Mouse (Mus musculus) midbrain, embryonic 16.5 days (tissue): ENCODE data around the gene Ryr2. TPM values are rescaled to one million over a fixed set of nuclear protein-coding genes. Genes with fewer than 3 reads are reported as not detected.
"Not testable (repeated sequence)": the region's sequence is repeated elsewhere in the genome, so short reads cannot be mapped to it uniquely, and the experiment has no call there.

ENCODE experiments used
- ATAC-seq: fragments of 200-750 bp; cut with Nextera tagmentation; 2 replicates; pipeline ENCODE4 v1.8.0; 2017; ENCODE audit warnings: moderate TSS enrichment
- H3K27ac ChIP-seq: fragments of 300-500 bp; sonication (generic); 2 replicates; pipeline ENCODE4 v1.5.1; 2014; ENCODE audit warnings: mild to moderate bottlenecking, low read length, mixed read lengths
- H3K27me3 ChIP-seq: fragments of 300-500 bp; sonication (generic); 2 replicates; pipeline ENCODE4 v1.6.1; 2014; ENCODE audit warnings: low read depth, low read length, mixed read lengths; ENCODE audit not compliant: control insufficient read depth, insufficient read depth
- H3K36me3 ChIP-seq: fragments of 300-500 bp; sonication (generic); 2 replicates; pipeline ENCODE4 v1.6.1; 2014; ENCODE audit warnings: mild to moderate bottlenecking, low read length, moderate library complexity, mixed read lengths; ENCODE audit not compliant: control insufficient read depth, insufficient read depth
- H3K4me1 ChIP-seq: fragments of 300-500 bp; sonication (generic); 2 replicates; pipeline ENCODE4 v1.6.1; 2014; ENCODE audit warnings: mild to moderate bottlenecking, low read length, mixed read lengths; ENCODE audit not compliant: control insufficient read depth, insufficient read depth
- H3K4me2 ChIP-seq: fragments of 300-500 bp; sonication (generic); 2 replicates; pipeline ENCODE4 v1.6.1; 2014; ENCODE audit warnings: mild to moderate bottlenecking, low read length, mixed read lengths
- H3K4me3 ChIP-seq: fragments of 300-500 bp; sonication (generic); 2 replicates; pipeline ENCODE4 v1.5.1; 2014; ENCODE audit warnings: low read depth, mild to moderate bottlenecking, low read length, moderate library complexity, mixed read lengths
- H3K9ac ChIP-seq: fragments of 300-500 bp; sonication (generic); 2 replicates; pipeline ENCODE4 v1.6.1; 2014; ENCODE audit warnings: low read depth, low read length, mixed read lengths
- H3K9me3 ChIP-seq: fragments of 300-500 bp; sonication (generic); replicated peaks from 2 replicates; pipeline ENCODE4 v1.6.1; 2014; ENCODE audit warnings: mild to moderate bottlenecking, low read length, mixed read lengths; ENCODE audit not compliant: control insufficient read depth, poor library complexity, severe bottlenecking
- WGBS: fragments of 180-500 bp; shearing (Covaris S2); extraction: QIAGEN DNeasy Blood & Tissue Kit; methylation state at CpG from one replicate; pipeline ENCODE4 v1.1.7; 2014; 5-methylcytosine and 5-hydroxymethylcytosine counted together
- polyA plus RNA-seq: library from polyadenylated mRNA; unstranded; fragments of >200 nt; fragmentation: Nextera tagmentation; extraction: Ambion mirVana; gene quantifications from 2 replicates; pipeline ENCODE4 v1.2.1, GENCODE M21; 2015

Ryr2 gene
- polyA plus RNA-seq, 1 experiment from 2014 or later = 3.5 TPM

DNA sequence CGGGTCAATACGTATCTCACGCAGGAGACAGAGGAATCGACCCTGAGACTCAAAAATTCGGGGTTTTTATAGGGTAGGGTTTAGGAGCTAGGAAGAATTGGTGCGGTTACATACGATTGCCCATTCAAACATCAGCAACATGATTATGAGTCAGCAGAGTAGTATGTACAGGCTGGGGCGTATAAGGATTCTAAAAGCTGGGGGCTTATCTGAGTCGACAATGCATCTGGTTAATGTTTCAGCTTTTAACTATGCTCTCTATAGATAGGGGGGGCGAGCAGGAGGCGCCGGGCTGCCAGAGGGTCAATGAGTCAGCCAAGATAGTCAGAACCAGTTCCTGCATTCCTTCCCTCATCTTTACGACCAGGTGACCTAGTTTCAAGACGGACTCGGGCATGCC lies 557.6 kb downstream of the Ryr2 start:
- not testable (repeated sequence) for H3K4me1 ChIP-seq
- WGBS = 91% methylated on average over 15 of the region's 15 CpGs

DNA sequence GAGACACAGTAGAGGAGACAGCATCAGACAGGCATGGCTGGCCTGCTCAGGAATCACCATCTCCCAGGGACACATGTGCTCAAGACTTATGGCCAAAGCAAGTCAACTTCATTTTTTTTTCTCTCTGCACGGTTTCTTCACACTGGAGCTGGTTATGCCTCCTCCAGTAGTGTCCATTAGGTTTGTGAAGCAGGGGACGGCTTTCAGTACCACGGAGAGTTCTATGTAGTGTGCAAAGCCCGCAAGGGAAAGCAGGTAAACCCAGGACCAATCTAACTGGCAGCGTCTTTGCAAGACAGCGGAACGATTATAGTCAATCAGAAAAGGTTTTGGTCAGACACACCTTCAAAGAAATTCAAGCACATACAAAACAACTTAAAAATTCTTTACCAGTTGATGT lies 560.9 kb downstream of the Ryr2 start:
- Histone ChIP-seq H3K4me2 (no peak overlapping the region), H3K27me3 (no peaks in the 10 kb centered on the region), H3K4me1 (no peaks in the 10 kb centered on the region), H3K36me3 (no peaks in the 10 kb centered on the region), H3K4me3 (no peak overlapping the region), H3K9me3 (no peaks in the 10 kb centered on the region), H3K27ac (no peak overlapping the region), H3K9ac (no peak overlapping the region)
- 48% methylated on average over 7 of the region's 7 CpGs for WGBS
- ATAC-seq = no peak

More for the DNA sequence above, 557.6 kb downstream of the Ryr2 start:
- ATAC-seq, H3K9me3 ChIP-seq, H3K9ac ChIP-seq, H3K27me3 ChIP-seq, H3K27ac ChIP-seq, H3K4me2 ChIP-seq, H3K36me3 ChIP-seq, H3K4me3 ChIP-seq: not testable (repeated sequence)

DNA sequence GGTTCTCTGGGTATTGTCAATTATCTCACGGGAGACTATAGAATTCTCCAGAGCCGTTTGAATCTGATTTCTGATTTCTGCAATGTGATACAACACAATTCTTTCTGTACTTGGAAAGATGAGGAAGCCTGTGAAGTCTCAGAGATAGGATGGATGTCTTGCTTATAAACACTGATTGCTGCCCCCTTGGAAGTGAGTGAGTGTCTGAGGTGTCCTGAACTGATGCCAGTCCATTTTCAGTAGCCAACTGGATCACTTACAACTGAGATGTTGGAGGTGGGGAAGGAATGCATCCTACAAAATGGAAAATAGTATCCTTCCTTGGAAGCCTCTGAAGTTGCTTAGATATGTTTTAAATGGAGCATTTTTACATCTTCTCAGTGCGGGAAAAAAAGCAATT lies 564.2 kb downstream of the Ryr2 start:
- no peaks in the 10 kb centered on the region for H3K9me3 ChIP-seq
- H3K4me1 ChIP-seq = no peaks in the 10 kb centered on the region
- no peak overlapping the region for H3K4me3 ChIP-seq
- 89% methylated on average over 3 of the region's 3 CpGs for WGBS
- H3K27me3 ChIP-seq = no peaks in the 10 kb centered on the region
- H3K27ac ChIP-seq = no peak overlapping the region
- no peak overlapping the region for H3K9ac ChIP-seq
- H3K4me2 ChIP-seq = no peak overlapping the region
- no peaks in the 10 kb centered on the region for H3K36me3 ChIP-seq
- ATAC-seq = no peak

DNA sequence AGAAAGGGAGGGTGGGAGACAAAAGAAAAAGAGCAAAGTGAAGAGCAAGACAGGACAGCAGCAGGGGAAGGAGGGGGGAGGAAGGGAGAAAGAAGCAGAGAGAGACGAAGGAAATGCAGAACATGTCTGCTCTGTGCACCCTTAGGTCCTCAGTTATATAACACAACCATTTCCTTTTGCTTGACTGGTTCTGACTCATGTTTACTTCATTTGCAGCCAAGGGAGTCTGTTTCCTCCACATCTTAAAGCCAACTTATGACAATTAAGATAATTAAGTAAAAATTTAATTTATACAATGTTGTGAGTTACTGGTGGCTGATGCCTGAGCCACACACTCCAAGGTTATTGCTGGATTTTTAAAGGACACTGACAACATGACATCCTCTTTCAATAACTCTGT lies 569.9 kb downstream of the Ryr2 start:
- Histone ChIP-seq H3K27ac (no peak overlapping the region), H3K9me3 (no peaks in the 10 kb centered on the region), H3K4me1 (no peaks in the 10 kb centered on the region), H3K27me3 (no peaks in the 10 kb centered on the region), H3K36me3 (no peaks in the 10 kb centered on the region), H3K9ac (no peak overlapping the region), H3K4me3 (no peak overlapping the region), H3K4me2 (no peak overlapping the region)
- 80% methylated on average over 1 of the region's 1 CpGs for WGBS
- no peak for ATAC-seq

DNA sequence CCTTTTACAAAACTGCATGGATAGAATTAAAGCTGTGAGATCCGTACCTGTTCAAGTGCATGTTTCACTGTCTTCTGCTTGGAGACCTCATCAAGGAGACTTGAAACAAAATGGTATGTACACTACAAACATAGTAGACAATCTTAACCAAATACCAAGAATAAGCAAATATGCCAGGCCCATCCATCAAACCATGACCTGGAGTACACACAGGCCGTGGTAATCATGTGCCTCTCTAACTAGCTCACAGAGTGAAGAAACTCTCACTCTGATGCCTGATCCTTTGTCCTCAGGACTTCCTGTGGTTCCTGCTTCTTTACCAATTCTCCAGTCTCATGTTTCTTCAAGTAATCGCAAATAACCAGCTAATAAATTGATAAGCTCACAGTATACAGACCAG lies 570.9 kb downstream of the Ryr2 start:
- H3K4me1 ChIP-seq = no peaks in the 10 kb centered on the region
- H3K4me3 ChIP-seq = no peak overlapping the region
- no peaks in the 10 kb centered on the region for H3K36me3 ChIP-seq
- no peak overlapping the region for H3K9ac ChIP-seq
- 79% methylated on average over 3 of the region's 3 CpGs for WGBS
- no peak overlapping the region for H3K27ac ChIP-seq
- H3K9me3 ChIP-seq = no peaks in the 10 kb centered on the region
- no peak overlapping the region for H3K4me2 ChIP-seq
- ATAC-seq = no peak
- H3K27me3 ChIP-seq = no peaks in the 10 kb centered on the region

DNA sequence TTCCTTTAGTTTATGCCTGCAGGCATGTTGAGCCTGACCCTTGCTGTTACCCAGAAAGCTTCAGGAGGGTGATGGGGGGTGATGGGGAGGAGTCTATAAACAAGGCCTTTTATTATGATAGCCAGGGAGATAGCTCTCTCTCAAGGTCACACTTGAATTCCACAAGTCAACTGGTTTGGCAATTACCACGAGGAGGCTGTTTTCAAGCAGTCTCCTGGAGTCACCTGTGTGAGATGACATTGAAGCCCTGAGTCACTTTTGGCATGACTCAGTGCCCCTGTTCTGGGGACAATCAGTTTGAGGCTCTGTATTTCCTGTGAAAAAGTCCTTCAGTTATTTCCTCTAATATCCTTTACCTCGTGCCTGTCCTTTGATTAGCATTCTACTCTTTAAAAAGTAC lies 573.5 kb downstream of the Ryr2 start:
- H3K27me3 ChIP-seq = no peaks in the 10 kb centered on the region
- no peak overlapping the region for H3K4me2 ChIP-seq
- 61% methylated on average over 2 of the region's 2 CpGs for WGBS
- H3K9me3 ChIP-seq = no peaks in the 10 kb centered on the region
- no peak overlapping the region for H3K4me3 ChIP-seq
- H3K4me1 ChIP-seq = no peaks in the 10 kb centered on the region
- no peak overlapping the region for H3K27ac ChIP-seq
- no peak overlapping the region for H3K9ac ChIP-seq
- no peaks in the 10 kb centered on the region for H3K36me3 ChIP-seq
- no peak for ATAC-seq

DNA sequence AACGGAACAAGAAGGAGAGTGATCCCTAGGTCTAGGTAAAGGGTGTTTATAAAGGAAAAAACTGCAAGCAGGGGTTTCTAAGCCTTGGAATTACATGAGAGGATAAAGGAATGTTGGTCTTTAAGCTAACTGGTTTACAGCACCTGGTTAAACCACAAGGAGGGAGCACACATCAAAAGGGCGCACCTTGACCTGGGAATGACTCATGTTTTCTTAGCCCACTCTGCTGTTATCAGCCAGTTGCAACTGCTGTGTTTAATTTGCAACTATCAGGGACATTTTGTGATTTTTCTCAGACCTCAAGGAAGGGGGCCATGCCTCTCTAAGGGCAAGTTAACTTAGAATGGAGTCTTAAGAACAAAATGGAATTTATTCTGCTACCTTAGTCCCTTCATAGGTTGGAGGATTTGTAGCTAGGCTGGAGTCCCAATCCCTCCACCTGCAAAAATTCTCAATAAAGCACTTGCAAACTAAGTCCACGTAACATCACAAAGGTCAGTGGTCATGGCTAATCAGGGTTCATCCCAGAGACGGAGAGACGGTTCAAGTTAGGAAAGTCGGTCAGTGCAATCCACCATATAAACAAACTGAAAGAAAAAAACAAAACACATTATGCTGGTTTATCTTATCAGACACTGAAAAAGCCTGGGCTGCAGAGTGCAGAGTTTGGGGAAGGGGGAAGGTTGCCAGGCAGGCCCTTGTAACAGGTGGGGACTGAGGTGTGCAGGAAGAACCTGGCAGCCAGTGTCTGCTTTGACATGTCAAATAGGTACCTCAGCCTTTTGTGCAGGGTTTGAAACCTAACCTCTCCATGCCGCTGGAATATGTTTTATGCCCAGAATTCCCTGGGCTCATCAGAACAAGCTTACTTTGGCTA lies 574.5 kb downstream of the Ryr2 start:
- no peak overlapping the region for H3K9ac ChIP-seq
- no peak overlapping the region for H3K4me2 ChIP-seq
- no peaks in the 10 kb centered on the region for H3K4me1 ChIP-seq
- no peaks in the 10 kb centered on the region for H3K27me3 ChIP-seq
- no peak overlapping the region for H3K4me3 ChIP-seq
- 86% methylated on average over 7 of the region's 7 CpGs for WGBS
- ATAC-seq = no peak
- no peaks in the 10 kb centered on the region for H3K9me3 ChIP-seq
- no peak overlapping the region for H3K27ac ChIP-seq
- no peaks in the 10 kb centered on the region for H3K36me3 ChIP-seq

DNA sequence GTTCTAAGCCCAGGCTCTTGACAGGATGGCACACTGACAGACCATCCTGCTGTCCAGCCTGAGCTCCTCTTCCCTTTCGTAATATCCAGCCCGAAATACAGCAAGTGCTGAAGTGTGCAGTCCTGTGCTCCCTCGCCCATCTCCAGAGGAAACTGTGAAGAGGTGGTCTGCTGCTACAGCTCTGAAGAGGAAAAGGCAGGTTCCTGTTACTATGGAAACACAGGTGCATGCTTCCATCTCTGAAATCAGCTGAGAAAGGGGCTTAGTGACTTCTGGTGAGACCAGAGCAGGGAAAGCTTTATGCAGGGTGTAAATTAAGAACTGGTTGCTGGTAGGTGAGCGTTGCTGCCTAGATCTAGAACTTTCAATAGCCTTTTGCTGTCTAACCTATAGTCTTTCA lies 583.1 kb downstream of the Ryr2 start:
- ATAC-seq = peak; percentile 87
- no peaks in the 10 kb centered on the region for H3K9me3 ChIP-seq
- 81% methylated on average over 4 of the region's 4 CpGs for WGBS
- no peaks in the 10 kb centered on the region for H3K36me3 ChIP-seq
- no peak overlapping the region for H3K27ac ChIP-seq
- H3K4me2 ChIP-seq = no peak overlapping the region
- H3K27me3 ChIP-seq = no peaks in the 10 kb centered on the region
- H3K4me1 ChIP-seq = no peaks in the 10 kb centered on the region
- no peak overlapping the region for H3K9ac ChIP-seq
- H3K4me3 ChIP-seq = no peak overlapping the region

DNA sequence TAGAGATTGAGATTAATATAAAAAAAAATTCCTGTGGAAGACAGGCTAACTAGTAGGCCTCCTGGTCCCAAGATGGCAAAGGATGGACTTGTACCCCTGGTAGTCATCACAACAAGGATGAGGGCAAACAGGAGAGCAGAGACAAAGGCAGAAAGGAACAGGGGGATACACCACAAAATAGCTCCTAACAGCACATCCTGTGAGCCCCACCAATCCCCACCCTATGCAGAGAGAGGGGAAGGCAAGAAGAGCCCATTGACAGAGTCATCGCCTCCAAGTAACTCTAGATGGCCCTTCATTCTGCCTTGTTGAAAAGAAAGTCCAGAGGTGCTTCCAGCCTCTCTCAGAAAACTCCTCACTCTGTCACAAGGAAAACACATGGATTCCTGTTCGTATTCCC lies 586.0 kb downstream of the Ryr2 start:
- Histone ChIP-seq H3K9me3 (no peaks in the 10 kb centered on the region), H3K4me3 (no peak overlapping the region), H3K9ac (no peak overlapping the region), H3K4me1 (no peaks in the 10 kb centered on the region), H3K36me3 (no peaks in the 10 kb centered on the region), H3K27ac (no peak overlapping the region), H3K27me3 (no peaks in the 10 kb centered on the region), H3K4me2 (no peak overlapping the region)
- no peak for ATAC-seq
- WGBS = 85% methylated on average over 2 of the region's 2 CpGs
